Mouse (Mus musculus) brain, adult 2 months (tissue): ENCODE measurements at regions not wholly inside any gene's neighbourhood (a gene's known extent, or its start where the extent isn't known, plus 50 kb on each side); places are given as distances from the start of the nearest gene placed in this dataset.

Experiments
- DNase-seq: peaks from one replicate; pipeline ENCODE4 v3.0.0; 2011; ENCODE audit warnings: low read depth, low spot score

DNA sequence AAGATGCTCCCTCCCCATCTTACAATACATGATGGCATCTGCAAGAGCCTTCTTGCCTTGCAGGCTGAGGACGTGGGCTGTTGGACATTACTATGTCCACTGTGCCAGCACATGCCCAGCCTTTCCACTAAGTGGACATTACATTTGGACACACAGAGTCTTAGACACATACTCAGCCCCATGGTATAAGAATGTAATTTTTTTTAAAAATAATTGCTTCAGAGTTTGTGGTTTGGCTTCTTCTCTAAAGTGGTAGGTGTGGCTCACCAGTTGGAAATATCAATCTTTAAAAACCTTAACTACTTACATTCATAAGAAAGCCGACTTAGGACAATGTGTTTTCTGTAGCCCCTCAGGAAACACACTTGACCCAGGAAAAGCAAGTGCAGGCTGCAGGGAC is 299.7 kb upstream of the Thbs1 start:
- no peak for DNase-seq

DNA sequence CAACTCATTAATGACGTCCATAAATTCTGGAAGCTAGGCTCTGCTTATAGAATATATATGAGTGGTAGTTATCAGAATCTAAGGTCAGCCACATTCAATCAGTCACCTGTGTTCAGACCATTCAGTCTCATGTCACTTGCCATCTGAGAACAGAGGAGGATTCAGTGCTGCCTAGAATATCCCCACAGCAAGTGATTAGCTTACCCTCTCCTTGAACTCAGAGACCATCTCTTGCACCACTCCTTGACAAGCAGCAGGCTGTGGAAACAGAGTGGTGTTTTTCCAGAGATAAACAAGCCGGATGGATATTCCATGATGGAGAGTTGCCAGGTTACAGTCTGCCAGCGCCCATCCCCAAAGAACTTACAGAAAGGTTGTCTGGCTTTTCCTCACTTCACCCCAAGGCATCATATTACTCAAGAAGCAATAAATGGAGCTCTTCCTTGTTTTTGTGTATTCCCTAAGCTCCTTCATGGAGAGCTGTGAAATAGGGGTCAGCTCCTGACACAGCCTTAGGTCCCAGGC is 291.9 kb upstream of the Thbs1 start:
- no peak for DNase-seq

DNA sequence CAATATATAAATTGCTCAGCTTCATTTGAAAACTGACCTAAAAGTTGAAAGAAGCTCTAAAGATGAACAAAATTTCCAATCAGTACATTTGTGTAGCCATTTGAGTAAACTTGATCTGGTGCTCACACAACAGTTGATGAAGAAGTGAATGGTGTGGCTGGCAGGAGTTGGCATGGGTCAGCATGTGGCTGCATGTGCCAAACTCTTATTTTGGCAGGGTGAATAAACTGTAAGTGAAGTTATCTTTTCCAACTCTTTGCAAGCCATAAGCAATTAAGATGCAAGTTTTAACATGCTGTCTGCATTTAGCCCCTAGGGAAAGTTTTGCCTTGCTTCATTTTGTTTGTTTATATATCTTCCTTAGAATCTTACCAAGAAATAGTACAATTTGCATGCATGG is 291.0 kb upstream of the Thbs1 start:
- no peak for DNase-seq

DNA sequence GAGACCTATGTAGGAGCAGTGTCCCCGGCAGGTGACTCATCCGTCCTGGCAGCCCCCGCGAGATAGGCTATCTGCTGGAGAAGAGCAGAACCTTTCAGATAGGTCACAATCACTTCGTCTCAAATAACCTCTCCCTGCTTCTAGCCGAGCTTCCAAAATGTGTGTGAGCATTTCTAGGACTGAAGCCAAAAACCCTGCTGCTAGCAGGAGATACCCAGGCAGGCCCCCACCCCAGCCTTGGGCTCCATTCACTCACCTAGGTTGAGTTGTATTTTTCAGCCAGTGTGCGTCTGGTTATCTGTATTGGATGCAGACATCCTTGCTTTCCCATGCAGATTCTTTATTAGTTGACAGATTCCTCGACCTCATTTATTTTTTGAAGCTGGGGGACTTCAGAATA is 286.6 kb upstream of the Thbs1 start:
- no peak for DNase-seq

DNA sequence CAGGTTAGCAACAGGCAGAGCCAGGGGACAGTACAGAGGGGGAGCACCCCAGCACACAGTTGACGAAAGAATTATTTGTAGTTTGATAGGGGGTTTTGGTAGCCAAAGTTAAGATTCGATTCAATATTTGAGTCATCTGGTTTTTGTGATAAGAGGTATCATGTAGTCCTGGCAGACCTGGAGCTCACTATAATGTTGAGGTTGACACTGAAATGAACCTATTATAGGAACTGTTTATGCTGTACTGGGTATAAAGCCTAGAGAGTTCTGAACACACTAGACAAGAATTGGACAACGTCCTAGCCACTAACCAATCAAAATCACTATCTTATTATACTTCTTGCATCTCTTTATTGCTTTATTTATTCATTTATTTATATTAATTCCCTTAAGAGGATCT is 284.4 kb upstream of the Thbs1 start:
- no peak for DNase-seq

DNA sequence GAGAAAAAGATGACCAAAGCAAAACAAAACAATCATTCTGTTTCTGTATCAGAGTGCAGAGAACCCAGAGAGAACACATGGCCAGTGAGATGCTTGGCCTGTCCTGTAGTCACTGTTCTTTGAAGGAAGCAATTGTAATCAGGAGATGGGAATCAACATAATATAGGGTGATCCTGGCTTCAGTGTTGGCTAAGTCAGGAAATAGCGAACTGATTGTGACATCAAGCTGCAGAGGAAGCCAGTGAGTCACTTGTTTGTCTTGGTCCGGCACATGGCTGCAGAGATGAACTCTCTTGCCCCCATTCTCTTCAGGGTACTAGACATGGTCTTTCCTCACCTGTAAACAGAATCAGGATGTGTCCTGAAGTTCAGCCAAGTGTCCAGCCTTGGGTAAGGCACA is 273.3 kb upstream of the Thbs1 start:
- DNase-seq = no peak

DNA sequence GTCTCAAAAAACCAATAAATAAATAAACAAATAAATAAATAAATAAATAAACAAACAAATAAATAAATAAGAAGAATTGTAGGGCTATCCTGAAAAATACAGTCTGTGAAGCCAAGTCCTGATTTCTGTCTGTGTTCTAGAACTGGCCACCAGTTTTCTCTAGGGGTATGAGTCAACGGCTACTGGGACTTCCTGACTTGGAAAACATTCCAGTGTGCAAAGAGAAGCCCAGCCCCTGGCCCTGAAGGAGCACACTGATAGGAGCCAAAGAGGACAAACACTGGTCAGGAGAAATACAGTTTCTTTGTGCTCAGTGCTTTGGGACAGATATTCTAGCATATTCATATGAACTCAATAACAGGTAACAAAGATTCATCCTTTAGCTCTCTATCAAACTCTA is 271.3 kb upstream of the Thbs1 start:
- DNase-seq = no peak

DNA sequence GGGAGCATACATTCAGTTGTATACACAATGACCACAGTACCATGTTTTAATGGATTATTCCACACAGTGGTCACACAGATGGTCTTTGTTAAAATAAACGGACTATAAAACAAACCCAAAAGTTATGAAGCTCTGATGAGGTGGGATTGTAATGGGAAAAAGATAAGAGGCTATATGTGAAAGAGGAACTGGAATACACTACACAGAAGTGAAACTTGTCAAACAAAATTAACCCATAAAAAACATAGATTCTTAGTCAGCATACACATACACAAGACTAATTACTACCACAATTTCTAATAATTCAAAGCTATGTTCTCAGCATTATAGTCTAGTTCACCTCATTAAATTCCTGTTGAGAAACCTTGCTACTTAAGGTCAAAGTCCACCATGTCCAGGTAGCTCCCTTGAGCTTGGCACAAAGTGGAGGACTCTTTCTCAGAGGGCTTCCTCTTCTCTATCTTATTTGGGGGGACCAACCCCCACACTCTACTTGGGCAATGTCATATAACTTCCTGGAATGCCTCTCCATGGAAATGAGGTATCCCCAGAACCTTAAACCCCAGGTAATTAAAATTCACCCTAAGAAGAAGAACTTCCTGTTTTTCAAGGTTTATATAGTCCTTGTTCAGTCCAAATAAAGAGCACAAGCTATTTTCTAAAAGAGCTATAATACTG is 269.2 kb upstream of the Thbs1 start:
- no peak for DNase-seq

DNA sequence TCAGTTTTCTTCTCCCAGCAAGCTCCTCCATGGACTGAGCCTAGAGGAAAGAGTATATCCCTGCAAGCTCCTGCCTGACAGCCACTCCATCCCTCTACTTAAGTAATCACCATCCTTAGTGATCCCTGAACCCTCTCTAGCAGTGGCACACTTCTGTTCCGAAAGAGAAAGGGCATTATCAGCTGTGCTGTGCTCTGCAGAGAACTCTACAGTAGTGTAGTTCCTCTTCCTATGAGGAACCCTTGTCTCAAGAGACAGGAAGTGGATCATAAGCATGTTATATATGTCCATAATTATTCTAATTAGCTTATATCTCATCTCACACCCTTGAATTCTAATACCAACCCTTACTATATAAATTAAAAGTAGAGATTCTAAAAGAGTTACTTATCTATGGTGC is 259.2 kb upstream of the Thbs1 start:
- no peak for DNase-seq

DNA sequence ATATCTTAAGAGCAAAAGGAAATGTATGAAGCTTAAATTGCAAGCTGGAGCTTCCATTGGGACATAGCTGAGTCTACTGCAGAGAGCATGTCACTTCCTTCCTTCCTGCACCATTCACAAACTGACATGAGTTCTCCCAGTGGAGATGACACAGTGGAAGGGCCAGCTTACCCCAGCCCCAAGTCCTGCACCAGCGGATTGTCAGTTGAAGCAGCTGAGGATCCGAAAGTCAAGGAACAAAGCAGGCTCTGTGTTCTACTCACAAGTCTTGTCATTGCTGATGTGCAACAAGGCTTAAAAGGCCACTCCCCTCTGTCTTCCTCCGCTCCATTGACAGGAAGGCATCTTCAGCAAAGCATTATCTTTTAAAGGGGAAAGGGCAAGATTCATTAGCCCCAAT is 249.4 kb upstream of the Thbs1 start:
- DNase-seq = peak; percentile 11

DNA sequence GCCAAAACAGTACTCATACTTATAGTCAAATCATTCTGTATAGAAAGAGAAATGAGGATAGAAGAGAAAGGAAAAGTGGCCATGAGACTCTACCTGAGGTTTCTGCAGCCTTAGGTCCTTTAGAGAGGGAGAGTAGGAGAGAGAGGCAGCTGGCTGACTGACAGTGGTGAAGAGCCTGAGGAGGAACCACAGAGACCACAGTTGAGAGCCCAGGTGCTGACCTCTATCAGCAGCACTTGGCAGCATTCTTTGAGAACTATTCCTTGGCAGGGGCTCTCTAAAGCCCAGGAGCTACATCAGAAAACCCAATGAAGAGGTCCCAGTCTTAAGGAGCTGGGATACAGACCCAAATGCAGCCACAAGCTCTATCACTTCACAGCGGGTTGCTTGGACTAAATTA is 246.6 kb upstream of the Thbs1 start:
- no peak for DNase-seq

DNA sequence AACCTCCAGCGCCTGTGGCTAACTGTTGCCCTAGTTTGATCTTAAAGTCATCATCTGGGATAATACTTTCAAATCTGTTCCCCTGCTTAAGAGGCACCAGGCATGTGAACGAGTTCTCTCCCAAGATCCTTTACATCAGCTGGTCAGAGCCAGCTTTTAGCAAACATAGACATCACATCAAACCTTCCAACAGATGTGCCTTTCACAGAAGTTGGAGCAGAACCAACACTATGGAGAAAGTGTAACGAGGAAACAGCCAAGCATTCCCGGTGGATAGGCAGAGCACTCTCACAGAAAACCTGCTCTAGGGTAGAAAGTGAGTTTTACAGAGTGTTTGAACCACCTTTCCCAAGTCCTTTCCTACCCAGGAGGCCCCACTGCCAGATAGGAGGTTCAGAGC is 244.7 kb upstream of the Thbs1 start:
- peak; percentile 16 for DNase-seq

DNA sequence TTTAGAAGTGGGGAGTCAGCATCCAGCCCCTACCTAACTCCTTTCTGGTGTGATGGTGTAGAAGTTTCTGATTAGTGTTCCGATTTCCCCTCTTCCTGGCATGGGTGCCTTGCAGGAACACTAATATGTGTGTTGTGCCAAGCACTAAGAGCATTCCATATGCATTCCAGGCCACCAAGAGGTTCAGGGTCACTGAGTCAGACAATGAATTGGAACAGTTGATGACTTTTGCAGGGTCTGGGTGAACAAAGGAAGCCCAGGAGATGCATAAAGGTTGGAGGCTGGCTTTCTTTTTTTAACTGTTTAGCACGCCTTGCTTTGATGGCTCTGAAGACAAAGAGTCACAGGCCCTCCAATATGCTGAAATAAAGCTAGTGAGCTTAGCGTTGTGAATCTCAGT is 244.3 kb upstream of the Thbs1 start:
- no peak for DNase-seq

DNA sequence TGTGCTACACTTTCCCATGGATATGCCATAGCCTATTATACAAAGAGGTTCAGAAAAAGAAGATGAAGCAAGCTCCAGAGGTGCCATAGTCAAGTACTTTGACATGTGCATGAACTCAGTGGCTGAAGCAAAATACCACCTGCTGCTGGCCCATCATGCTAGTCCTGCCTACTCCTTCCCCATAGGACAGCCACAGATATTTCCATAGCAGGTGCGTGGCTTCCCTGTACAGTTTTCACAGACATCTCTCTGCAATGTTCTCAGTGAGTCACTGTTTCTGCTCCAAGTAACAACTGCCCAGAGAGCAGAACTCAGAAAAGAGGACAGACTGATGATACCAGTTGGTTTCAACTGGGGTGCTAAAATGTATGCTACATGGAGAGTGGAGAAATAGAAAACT is 242.8 kb upstream of the Thbs1 start:
- DNase-seq = peak; percentile 18

DNA sequence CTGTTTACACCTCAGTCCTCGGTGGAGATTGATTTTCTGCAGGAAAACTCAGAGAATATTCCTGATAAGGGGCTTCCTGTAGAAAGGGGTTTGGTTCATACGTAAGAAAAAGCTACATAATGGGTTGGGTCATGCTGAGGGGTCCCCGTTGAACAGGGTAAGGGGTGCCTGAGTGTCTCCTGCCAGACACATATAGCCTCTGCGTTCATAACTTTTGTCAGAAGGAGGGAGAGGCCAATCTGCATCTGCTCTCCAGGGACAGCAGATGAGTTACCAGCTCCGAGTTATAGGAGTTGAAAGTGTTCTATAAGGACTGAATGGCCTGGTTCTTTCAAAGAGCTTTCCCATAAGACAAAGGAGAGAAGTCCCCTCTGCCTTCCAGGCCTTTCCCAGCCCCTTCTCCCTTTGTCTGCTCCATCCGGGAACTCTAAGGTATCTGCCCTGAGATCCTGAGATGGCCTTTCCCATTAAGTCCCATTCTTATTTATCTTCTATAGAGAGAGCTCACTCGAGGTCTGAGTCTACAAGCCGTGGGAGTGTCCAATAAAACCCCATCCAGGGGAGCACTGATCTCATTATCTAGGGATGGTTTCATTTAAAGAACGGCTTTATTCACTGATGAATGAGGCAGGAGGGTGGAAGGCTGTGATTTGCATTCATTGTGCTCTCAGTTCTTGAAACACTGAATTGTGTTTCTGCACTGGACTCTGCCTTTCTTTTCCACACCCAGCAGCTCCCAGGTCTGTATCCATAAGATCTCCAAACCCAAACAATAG is 240.0 kb upstream of the Thbs1 start:
- no peak for DNase-seq

DNA sequence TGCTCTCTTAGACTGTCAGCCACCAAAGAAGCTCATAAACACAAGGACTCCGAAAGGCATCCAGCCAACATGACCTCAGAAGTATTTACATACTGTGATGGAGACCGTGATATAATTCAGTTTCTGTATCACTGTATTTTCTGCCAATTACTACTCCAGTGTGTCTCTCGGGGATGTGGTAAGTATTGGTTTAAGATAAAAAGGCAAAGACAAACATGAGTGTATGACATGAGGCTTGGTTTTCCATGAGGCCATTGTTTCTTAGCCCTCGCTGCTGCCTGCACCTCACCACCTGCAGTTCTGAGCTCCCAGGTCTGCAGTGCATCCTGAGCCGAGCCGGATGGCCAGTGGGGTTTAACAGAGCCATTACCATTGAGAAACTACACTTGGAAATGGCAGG is 233.9 kb upstream of the Thbs1 start:
- DNase-seq = no peak

DNA sequence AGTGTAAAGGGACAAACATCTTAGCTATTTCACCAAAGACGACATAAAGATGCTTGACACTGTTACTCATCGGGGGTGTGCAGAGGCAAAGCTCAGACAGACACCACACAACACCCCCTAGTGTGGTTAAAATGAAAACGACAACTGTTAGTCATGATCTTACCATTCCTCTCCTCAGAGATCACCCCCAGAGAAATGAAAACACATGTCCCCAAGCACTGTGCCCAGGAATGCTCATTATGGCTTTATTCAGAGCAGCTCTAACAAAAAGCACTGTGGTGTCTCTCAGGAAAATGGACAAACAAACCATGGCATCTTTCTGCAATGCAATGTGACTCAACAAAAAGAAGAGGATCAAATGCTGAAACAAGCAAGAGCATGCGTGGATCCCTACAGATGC is 229.5 kb upstream of the Thbs1 start:
- DNase-seq = no peak

DNA sequence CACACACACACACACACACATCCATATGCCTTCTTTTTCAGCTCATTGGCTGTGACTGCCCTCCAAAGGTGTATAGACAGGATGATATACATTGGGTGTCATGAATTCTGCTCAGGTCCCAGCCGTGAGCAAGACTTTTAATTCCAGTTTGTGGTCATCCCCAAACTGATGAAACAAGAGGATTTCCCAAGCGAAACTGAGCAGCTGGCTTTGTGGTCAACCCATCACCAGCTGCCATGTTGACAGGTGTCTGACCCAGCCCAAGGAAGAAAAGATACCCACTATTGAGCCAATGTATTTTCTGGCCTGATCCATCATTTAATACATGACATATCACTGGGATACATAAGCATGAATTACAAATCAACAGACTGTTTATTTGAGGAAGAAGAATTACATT is 228.8 kb upstream of the Thbs1 start:
- DNase-seq = no peak

DNA sequence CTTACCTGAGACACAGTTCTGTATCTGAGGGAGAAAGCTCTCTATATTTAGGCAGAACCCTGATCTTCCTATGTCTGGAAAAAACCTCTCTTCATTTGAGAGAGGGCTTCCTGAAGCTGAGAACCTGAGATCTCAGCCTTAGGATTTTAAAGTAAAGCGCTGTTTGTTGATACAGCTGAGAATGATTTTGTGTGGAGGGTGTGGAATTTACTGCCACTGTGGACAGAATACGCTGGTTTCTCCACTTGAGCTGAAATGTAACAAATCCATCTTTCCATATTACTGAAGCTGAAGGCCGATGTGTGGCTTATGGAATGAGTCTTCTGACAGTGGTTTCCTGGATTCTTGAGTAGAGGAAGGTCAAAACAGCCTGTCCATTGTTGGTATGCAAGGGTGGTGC is 225.2 kb upstream of the Thbs1 start:
- no peak for DNase-seq

DNA sequence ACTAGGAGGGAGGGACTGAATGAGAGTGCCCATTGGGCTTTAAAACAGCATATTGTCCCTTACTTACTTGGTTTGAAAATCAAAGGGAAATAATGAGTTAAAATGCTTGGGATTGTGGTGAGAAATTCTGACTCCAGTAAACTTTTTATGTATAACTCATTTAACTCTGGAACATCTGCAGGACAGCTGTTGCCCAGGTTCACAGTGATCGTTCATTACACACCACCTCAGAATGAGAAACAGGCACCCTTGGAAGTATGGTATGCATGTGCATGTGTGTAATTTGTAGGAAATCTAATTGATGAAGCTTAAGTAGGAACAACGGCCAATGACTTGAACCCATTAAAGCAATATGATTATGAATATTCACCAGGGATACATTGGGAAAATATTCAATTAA is 210.4 kb upstream of the Thbs1 start:
- DNase-seq = no peak

DNA sequence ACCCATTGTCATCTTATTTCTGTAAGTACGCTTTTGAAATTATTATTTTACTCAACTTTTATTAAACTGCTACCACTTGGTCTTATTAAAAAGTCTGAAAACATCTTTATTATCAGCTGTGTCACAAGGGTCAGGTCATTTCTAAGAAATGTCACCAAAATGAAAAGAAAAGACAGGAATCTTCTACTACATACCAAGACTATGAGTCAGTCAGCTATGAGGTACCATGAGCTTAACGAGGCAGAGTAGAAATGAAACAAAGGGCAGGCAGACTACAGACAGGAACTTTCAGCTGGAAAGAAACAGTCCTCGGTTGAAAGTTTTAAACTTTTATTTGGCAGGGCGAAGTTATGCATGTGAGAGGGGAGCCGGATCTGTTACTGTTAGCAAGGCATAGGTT is 208.8 kb upstream of the Thbs1 start:
- DNase-seq = no peak

DNA sequence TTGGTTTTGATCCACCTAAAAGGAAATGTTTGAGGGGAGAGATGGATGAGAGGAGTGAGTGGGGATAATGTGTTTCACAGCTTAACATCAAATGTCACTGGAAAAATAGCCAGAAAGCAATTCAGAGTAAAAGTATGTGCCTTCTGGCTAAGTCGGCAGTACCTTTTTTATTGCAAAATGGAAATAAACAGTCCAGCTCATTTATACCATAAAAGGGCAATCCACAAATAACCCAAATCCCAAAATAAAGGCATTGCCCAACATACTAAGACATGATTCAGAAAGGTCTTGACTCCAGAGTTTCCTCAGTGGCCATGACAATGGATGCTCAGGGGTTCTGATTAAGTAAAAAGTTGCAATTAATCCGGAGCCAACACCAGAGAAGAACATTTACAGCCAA is 208.0 kb upstream of the Thbs1 start:
- DNase-seq = no peak

DNA sequence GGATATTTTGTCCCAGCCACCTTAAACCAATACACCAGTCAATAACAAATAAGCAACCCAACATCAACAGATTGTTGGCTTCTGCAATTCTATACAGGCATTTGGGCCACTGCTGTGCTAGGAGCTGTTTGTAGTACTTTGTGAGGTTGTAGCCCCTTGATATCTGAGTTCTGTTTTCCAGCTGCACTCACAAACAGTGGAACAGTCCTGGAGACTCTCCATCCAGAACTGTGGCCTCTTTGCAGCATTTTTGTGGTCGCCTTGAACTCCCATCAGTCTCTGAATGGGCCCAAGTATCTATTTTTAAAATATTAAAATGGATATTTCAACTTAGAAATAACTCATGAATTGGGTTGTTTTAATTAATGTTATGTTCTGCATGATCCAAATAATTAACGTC is 205.2 kb upstream of the Thbs1 start:
- no peak for DNase-seq
